Mouse (Mus musculus): Measurements from ENCODE around the gene Gm21983. TPM values are rescaled to one million over a fixed set of nuclear protein-coding genes. Genes with fewer than 3 reads are reported as not detected.

Gm21983 gene
- total and polyA plus RNA-seq, 3 experiments = 0.16 TPM; not detected in 2

DNA sequence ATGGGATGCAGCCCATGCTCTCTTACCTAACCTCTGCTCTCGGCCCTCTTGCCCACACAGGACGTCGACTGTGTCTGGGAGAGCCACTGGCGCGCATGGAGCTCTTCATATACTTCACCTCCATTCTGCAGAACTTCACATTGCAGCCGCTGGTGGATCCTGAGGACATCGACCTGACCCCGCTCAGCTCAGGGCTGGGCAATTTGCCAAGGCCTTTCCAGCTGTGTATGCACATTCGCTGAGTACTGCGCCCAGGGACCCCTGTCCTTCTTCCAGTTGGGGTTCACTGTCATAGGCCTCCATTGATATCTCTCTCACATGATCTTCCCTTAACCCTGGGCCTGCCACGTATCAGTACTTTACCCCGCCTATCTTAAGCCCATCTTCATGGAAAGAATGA, 47.7 kb downstream of the Gm21983 start:
- Histone ChIP-seq H3K4me1 (ENCODE audit: control insufficient read depth, insufficient read depth, low read length) (no peaks in the 10 kb centered on the region), H3K79me2 (replicated peaks; ENCODE audit: control insufficient read depth, insufficient read depth, low read length) (no peaks in the 10 kb centered on the region), H3K36me3 (ENCODE audit: control insufficient read depth, insufficient read depth, low read length) (no peaks in the 10 kb centered on the region), H3K4me3 (no peak overlapping the region), H3K27ac (no peak overlapping the region), H3K9ac (ENCODE audit: low read depth, low read length) (no peak overlapping the region), H3K27me3 (ENCODE audit: control insufficient read depth, insufficient read depth, low read length) (no peaks in the 10 kb centered on the region)
- no peak for DNase-seq
- TF ChIP-seq EP300 (IDR thresholded peaks at IDR 0.05; ENCODE audit: insufficient read depth, low read depth, low read length) = no peak
- no peak for TF ChIP-seq POLR2A (IDR thresholded peaks at IDR 0.05; ENCODE audit: insufficient read depth, low read depth, low read length)
- TF ChIP-seq CTCF (IDR thresholded peaks at IDR 0.05) = no peak
- WGBS = 38% methylated on average over 12 of the region's 12 CpGs
- intact Hi-C loops (cut with DNase I) = loop anchor here (2.0 to 5.0 kb wide), 3 partner anchors 144 to 554 kb away; partner anchors contain the start of gene Zfp607b

DNA sequence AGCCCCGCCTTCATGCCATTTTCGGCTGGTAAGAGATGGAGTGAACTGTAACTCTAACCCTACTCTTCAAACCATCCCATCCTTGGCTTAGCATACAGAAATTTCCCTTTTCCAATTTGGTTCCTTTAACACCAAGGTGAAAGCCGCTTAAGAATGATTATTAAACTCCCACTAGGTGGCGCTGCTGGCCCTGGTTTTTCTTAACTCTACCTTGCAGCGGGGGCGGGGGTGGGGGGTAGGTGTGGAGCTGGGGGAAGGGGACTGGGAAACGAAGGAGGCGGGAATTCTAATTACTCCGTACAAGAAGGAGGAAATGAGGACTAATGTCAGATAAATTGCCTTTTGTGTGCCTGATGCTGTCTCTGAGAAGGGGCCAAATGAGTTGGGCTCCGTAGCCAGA, 48.3 kb downstream of the Gm21983 start:
- H3K79me2 ChIP-seq (replicated peaks; ENCODE audit: control insufficient read depth, insufficient read depth, low read length) = no peaks in the 10 kb centered on the region
- peak; percentile 28 to 54 for DNase-seq
- H3K4me3 ChIP-seq = no peak overlapping the region
- H3K9ac ChIP-seq (ENCODE audit: low read depth, low read length) = no peak overlapping the region
- no peaks in the 10 kb centered on the region for H3K4me1 ChIP-seq (ENCODE audit: control insufficient read depth, insufficient read depth, low read length)
- 12% methylated on average over 10 of the region's 10 CpGs for WGBS
- no peak for TF ChIP-seq POLR2A (IDR thresholded peaks at IDR 0.05; ENCODE audit: insufficient read depth, low read depth, low read length)
- peak; percentile 70 for TF ChIP-seq CTCF (IDR thresholded peaks at IDR 0.05)
- no peaks in the 10 kb centered on the region for H3K27me3 ChIP-seq (ENCODE audit: control insufficient read depth, insufficient read depth, low read length)
- H3K36me3 ChIP-seq (ENCODE audit: control insufficient read depth, insufficient read depth, low read length) = no peaks in the 10 kb centered on the region
- intact Hi-C loops (cut with DNase I) = loop anchor here (2.0 to 5.0 kb wide), 3 partner anchors 144 to 555 kb away; partner anchors contain the start of gene Zfp607b
- no peak overlapping the region for H3K27ac ChIP-seq

DNA sequence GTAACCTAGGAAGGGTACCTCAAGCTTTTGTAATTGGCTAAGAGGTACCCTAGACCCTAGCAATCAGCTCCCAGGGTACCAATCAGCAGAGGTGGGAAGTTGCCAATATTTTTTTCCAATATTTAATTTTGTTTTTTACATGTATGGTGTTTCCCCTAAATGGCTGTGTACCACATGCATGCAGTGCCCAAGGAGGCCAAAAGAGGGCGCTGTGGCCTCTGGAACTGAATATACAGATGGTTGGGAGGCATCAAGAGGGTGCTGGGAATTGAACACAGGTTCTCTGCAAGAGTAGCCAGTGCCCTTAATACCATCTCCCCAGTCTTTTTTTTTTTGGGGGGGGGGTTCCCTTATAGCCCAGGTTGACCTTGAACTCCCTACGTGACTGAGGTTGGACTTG, 49.5 kb downstream of the Gm21983 start:
- intact Hi-C loops (cut with DNase I) = loop anchor here (5.0 kb wide), 1 partner anchor 556 kb away; the partner anchor contains the start of gene Zfp607b
- DNase-seq = no peak
- H3K27ac ChIP-seq = no peak overlapping the region
- no peak overlapping the region for H3K4me3 ChIP-seq
- 58% methylated on average over 2 of the region's 2 CpGs for WGBS
- no peaks in the 10 kb centered on the region for H3K4me1 ChIP-seq (ENCODE audit: control insufficient read depth, insufficient read depth, low read length)
- TF ChIP-seq EP300 (IDR thresholded peaks at IDR 0.05; ENCODE audit: insufficient read depth, low read depth, low read length) = no peak
- peak; percentile 24; the same call in 1 of the 2 replicates for TF ChIP-seq CTCF (IDR thresholded peaks at IDR 0.05)
- TF ChIP-seq POLR2A (IDR thresholded peaks at IDR 0.05; ENCODE audit: insufficient read depth, low read depth, low read length) = no peak
- H3K9ac ChIP-seq (ENCODE audit: low read depth, low read length) = no peak overlapping the region
- no peaks in the 10 kb centered on the region for H3K27me3 ChIP-seq (ENCODE audit: control insufficient read depth, insufficient read depth, low read length)
- no peaks in the 10 kb centered on the region for H3K36me3 ChIP-seq (ENCODE audit: control insufficient read depth, insufficient read depth, low read length)
- H3K79me2 ChIP-seq (replicated peaks; ENCODE audit: control insufficient read depth, insufficient read depth, low read length) = no peaks in the 10 kb centered on the region

DNA sequence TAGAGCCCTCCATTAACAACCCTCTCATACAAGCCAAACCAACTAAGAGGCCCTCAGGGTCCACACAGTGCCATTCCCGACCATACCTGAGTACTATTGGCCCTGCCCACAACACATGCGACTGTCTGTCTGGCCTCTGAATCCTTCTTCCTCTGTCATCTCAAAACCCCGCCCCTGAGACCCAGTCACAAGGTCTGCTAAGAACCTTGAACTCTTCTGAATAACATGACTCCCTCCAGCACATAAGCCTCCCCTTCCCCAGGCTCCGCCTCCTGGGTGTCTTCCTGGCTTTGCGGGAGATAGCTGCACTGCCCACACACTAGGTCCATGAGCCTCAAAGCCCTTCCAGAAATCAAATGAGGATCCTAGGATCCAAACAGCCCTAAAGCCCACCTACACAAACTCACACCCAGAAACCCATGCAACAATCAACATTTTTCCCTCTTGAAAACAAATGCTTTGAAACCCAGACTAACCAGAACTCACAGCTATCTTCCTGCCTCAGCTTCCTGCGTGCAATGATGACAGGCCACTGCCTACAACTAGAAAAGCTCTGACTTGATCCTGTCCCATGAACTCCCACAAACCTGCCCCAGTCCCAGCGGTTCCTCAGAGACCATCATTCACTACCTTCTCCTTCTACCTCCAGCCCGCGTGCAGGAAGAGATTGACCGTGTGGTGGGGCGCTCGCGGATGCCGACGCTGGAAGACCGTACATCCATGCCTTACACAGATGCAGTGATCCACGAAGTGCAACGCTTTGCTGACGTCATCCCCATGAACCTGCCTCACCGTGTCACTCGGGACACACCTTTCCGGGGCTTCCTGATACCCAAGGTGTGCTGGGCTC, 50.1 kb downstream of the Gm21983 start:
- no peak overlapping the region for H3K4me3 ChIP-seq
- intact Hi-C loops (cut with DNase I) = loop anchor here (5.0 kb wide), 1 partner anchor 557 kb away; the partner anchor contains the start of gene Zfp607b
- H3K36me3 ChIP-seq (ENCODE audit: control insufficient read depth, insufficient read depth, low read length) = no peaks in the 10 kb centered on the region
- H3K9ac ChIP-seq (ENCODE audit: low read depth, low read length) = no peak overlapping the region
- H3K79me2 ChIP-seq (replicated peaks; ENCODE audit: control insufficient read depth, insufficient read depth, low read length) = no peaks in the 10 kb centered on the region
- no peak for TF ChIP-seq EP300 (IDR thresholded peaks at IDR 0.05; ENCODE audit: insufficient read depth, low read depth, low read length)
- TF ChIP-seq CTCF (IDR thresholded peaks at IDR 0.05) = no peak
- TF ChIP-seq POLR2A (IDR thresholded peaks at IDR 0.05; ENCODE audit: insufficient read depth, low read depth, low read length) = no peak
- WGBS = 83% methylated on average over 22 of the region's 22 CpGs
- H3K27me3 ChIP-seq (ENCODE audit: control insufficient read depth, insufficient read depth, low read length) = no peaks in the 10 kb centered on the region
- H3K27ac ChIP-seq = no peak overlapping the region
- no peak for DNase-seq
- H3K4me1 ChIP-seq (ENCODE audit: control insufficient read depth, insufficient read depth, low read length) = no peaks in the 10 kb centered on the region

DNA sequence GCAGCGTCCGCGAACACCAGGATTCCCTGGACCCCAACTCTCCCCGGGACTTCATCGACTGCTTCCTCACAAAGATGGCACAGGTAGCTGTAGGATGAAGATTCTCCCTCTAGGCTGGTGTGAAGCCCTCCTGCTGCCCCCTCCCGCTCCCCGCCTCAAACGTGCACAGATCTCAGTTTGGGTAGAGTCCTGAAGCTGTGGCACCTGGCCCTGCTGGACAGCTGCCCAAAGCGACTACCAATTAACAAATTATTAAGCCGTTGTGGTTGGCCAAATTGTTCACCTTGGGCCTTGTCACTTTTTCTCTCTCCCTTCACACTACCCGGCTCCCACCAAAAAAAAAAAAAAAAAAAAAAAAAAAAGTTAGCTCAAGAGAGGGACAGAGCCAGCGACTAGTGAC, 51.1 kb downstream of the Gm21983 start:
- WGBS = 83% methylated on average over 12 of the region's 12 CpGs
- H3K27ac ChIP-seq = no peak overlapping the region
- no peak overlapping the region for H3K4me3 ChIP-seq
- TF ChIP-seq EP300 (IDR thresholded peaks at IDR 0.05; ENCODE audit: insufficient read depth, low read depth, low read length) = no peak
- no peak for TF ChIP-seq POLR2A (IDR thresholded peaks at IDR 0.05; ENCODE audit: insufficient read depth, low read depth, low read length)
- no peak for TF ChIP-seq CTCF (IDR thresholded peaks at IDR 0.05)
- intact Hi-C loops (cut with DNase I) = loop anchor here (5.0 to 10.0 kb wide), 2 partner anchors 355 to 557 kb away; partner anchors contain the start of gene Zfp607b
- no peak overlapping the region for H3K9ac ChIP-seq (ENCODE audit: low read depth, low read length)
- no peaks in the 10 kb centered on the region for H3K79me2 ChIP-seq (replicated peaks; ENCODE audit: control insufficient read depth, insufficient read depth, low read length)
- no peaks in the 10 kb centered on the region for H3K36me3 ChIP-seq (ENCODE audit: control insufficient read depth, insufficient read depth, low read length)
- H3K27me3 ChIP-seq (ENCODE audit: control insufficient read depth, insufficient read depth, low read length) = no peaks in the 10 kb centered on the region
- no peak for DNase-seq
- no peaks in the 10 kb centered on the region for H3K4me1 ChIP-seq (ENCODE audit: control insufficient read depth, insufficient read depth, low read length)

DNA sequence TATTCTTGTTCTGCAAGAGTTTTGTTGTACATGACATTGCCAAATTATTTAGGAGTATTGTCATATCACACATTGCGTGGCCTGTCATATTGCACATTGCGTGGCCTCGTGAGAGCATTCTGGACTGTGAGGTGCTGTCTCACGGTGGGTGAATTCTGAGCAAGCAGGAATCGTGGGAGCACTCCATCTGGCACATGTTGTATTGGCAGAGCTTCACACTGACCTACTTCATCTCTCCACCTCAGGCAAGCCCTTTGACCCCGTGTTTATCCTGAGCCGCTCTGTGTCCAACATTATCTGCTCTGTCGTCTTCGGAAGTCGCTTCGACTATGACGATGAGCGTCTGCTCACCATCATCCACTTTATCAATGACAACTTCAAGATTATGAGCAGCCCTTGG, 51.9 kb downstream of the Gm21983 start:
- Histone ChIP-seq H3K36me3 (ENCODE audit: control insufficient read depth, insufficient read depth, low read length) (no peaks in the 10 kb centered on the region), H3K79me2 (replicated peaks; ENCODE audit: control insufficient read depth, insufficient read depth, low read length) (no peaks in the 10 kb centered on the region), H3K27me3 (ENCODE audit: control insufficient read depth, insufficient read depth, low read length) (no peaks in the 10 kb centered on the region), H3K9ac (ENCODE audit: low read depth, low read length) (no peak overlapping the region), H3K4me3 (no peak overlapping the region), H3K27ac (no peak overlapping the region), H3K4me1 (ENCODE audit: control insufficient read depth, insufficient read depth, low read length) (no peaks in the 10 kb centered on the region)
- intact Hi-C loops (cut with DNase I) = loop anchor here (10.0 kb wide), 1 partner anchor 354 kb away; no protein-coding TSS in a partner anchor
- TF ChIP-seq CTCF (IDR thresholded peaks at IDR 0.05) = no peak
- no peak for TF ChIP-seq POLR2A (IDR thresholded peaks at IDR 0.05; ENCODE audit: insufficient read depth, low read depth, low read length)
- TF ChIP-seq EP300 (IDR thresholded peaks at IDR 0.05; ENCODE audit: insufficient read depth, low read depth, low read length) = no peak
- WGBS = 54% methylated on average over 13 of the region's 13 CpGs
- DNase-seq = no peak

Measured in heart, adult 2 months (tissue).